Mouse (Mus musculus): ENCODE results near the gene Chil4.
"Not testable (repeated sequence)": the region's sequence is repeated elsewhere in the genome, so short reads cannot be mapped to it uniquely, and the experiment has no call there.

DNA sequence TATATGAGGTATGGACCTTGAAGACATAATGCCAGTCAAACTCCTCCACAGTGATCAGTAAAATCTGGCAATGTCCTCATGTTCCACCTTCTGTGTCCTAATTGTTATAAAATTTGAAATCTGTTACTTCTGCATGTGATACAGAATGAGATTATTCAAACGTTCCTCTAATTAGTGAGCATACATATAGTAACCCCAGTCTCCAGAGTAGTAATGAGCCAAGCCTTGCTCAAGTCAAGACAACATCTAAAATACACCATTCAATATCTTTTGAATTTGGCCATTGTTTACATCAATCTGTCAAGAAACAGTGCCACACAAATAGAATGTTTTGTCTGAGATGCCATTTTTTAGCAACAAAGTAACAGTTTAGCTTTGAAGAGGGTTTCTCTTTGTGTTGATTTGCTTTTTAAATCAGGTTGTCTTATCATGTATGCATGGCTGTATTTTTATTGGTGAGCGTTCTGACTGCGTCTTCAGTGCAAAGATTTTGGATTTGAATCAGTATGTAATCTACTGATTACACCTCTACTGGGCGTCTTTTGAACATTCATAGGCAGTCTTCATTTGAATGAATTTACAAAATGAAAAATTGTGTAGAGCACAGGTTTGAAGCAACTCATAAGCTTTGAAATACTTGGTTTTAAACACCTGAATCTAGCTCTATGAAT, 888 bp downstream of the Chil4 start:
- not testable (repeated sequence) for TF ChIP-seq CTCF, POLR2A (IDR thresholded peaks at IDR 0.05; ENCODE audit: insufficient read depth, low read depth, low read length)

Measured in olfactory bulb, adult 2 months (tissue).